Mouse (Mus musculus) kidney, postnatal 36 days (tissue): Measurements from ENCODE around the gene Ttll12.

ENCODE experiments used
- DNase-seq, 2 experiments: peaks; one replicate each; pipeline ENCODE4 v3.0.0; 2021 to 2022; ENCODE audit warnings: mixed read lengths in 2 of 2

The Ttll12 gene

DNA sequence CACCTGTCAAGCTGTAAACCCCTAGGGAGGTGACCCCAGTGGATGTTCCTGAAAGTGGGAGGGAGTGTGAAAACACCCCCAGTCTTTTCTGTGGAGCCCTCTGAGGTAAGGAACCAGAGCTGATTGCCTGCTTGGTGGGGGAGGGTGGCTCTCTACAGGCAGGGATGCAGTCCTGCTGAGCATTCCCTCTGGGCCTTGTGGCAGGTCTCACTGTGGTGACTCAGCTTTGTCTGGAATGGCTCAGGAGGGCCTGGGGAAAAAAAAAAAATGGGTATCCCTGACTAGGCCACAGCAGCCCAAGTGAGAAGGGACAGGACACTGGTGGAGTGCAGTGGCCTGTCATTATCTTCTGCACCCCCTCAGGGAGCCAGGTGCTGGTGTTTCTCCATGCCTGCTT lies 1.8 kb downstream of the Ttll12 start:
- DNase-seq = no peak

DNA sequence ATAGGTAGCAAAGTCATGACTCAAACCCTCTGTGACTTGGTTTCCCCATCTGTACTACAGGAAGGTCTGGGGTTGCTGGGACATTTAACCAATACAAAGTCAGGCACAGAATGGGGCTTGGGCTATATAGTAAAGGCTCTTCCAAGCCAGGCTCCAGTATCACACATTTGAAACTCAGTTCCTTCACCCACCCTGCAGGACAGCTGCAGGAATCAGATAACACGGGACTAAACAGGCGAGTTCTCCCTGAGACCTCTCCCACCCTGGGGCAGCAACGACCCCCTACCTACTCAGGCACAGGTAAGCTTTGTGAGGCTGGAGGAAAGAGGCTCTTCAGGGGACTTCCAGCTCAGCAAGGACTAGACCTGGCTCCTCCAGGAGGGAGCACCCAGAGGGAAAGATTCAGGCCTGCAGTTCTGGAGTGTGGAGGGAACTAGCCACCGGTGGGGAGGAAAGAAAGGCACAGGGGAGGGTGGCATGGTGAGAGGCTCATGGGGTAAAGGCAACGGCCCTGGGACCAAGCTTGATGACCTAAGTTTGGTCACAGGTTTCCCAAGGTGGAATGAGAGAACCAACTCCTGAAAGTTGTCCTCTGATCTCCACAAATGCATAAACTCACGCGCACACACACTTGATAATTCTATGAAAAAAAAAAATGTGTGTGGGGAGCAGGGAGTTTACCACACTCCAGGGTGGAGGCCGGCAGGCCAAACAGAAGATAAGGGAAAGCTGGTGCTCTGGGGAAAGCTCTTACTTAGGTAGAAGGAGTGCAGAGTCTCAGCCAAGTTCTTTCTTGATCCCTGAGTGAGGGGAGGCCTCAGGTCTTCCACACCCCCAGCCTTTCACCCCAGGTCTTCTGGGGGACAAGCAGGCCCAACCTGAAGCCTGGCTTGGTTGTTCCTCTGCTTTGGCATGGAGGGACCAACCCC lies 2.4 kb downstream of the Ttll12 start:
- DNase-seq = no peak

DNA sequence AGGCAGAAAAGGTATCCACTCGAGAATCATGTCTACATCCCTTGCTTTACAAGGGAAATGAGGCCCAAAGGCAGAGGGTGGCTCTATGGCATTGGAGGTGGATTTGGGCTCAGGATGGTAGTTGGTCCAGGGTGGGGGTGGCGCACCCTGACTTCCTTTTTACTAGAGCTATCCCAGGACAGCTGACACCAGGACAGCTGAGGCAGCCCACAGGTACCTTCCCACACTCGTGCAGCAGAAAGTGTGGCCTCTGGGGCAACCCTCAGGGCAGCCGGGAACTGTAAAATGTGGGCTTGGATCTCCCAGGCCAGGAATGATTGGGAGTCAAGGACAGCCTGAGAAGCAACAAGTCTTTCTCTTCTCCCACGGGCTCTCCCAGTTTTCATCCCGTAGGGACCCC lies 3.2 kb downstream of the Ttll12 start:
- no peak for DNase-seq

DNA sequence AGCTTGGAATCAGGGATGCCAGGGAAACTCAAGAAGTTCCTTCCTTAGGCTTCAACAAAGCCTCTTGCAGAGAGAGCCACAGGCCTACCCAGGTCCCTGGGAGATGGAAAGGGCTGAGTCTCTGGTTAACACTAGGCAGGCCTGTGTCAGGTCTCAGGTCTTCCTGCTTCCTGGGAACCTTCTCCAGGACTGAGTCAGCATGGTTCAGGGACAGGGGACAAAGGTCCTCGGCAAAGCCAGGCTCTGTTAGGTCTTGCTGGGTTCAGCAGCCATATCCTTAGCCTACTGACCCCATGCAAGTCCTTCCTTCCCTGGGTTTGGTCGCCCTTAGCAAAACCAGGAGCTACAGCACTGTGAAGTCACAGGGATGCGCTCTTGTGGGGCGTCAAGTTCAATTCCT lies 4.1 kb downstream of the Ttll12 start:
- DNase-seq = peak; percentile 36 to 48

DNA sequence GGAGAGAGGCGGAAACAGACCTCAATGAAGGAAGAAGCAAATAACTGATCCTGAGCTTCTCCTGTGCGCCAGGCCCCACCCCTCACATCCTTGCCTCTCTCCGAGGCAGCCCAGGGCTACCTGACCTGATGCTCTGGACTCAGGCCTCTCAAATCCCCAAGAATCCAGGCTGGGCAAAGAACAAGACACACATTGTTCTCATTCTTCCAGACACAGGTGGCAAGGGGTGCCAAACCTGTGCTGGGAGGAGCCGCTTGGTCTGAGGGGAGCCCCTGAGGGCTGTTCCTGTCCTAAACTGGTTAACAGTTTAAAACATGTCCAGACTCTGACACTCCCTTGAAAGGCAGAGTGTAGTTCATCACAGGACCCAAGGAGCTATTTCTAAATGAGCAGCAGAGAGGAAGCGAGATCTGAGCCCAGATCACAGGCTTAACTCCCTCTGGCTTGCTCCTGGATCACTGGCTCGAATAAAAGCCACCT lies 10.2 kb downstream of the Ttll12 start:
- no peak for DNase-seq

DNA sequence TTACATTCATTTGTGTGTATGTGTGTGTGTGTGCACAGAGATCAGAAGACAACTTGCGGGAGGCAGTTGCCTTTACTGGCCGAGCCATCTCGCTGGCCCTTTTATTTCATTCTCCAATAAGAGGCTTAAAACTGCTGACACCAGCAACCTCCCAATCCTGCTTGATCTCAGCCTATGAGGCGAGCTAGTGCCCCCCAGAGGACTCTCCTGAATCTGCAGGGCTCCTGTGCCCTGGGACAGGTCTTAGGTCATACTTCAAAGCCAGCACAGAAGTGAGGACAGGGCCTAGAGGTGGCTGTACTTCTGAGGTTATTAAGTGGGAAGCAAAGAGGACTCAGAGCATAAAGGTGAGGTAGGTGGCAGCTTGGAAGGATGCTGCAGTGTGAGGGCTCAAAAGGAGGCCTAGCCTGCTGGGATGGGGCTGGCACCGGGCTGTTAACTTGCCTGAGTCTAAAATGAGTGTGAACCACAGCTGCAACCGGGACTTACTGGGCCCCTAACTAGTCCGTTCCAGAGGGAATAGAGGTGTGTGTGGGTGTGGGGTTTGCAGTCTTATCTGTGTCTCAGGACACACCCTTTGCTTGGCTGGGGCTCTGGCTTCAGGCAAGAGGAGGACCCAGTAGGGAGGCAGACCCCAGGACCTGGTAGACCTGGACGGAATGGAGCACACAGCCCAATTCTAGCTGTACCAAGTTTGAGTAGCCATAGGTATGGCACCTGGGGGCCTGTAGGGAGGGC lies 11.4 kb downstream of the Ttll12 start:
- peak; percentile 80 to 85 for DNase-seq

DNA sequence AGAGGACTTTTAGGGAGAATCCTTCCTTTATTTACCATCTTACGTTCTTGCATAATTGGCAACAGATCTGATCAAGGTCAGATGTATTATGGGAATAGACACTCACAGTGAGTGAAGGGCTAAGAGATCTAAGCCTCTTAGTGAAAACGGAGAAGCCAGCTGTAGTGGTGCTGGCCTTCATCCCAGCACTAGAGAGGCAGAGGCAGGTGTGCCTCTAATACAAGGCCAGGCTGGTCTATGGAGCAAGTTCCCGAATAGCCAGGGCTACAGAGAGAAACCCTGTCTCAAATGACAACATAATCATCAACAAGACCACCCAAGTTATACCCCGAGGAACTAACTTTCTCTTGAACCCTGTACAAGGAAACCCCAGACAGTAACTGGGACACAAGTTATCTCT lies 12.0 kb downstream of the Ttll12 start:
- no peak for DNase-seq

DNA sequence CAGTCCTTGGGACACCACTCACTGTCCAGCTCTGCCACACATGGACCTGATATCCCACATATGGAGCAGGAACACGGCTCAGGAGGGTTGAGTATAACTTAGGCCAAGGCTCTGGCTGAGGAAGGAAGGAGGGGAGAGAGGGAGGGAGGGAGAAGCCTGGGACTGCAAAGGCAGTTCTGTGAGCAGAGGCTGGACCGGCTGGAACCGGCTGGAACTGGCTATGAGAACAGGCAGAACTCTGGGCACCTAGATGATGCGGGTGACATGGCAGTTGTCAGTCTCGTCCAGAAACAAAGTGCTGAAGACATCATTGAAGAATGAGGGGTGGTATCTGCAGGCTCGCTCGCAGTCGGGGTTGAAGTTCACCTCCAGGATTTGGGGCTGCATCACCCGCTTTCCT lies 18.3 kb downstream of the Ttll12 start:
- DNase-seq = peak; percentile 31 to 35

DNA sequence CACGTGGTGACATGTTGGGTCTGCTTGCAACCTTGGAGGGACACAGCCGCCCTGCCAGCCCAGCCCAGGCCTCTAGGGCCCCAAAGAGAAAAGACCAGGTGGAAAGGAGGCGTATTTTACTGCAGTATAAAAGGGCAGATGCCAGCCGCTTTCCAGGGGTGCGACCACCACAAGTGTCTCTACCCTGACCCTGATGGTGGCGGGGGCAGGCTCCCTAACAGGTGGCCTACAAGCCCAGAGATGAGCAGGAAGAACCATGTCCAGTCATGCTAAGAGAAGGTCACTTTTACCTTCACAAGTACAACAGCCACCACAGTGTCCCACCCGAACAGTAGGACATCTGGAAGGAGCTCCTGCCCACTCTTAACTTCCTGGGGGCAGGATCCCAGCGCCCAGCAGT lies 19.4 kb downstream of the Ttll12 start:
- DNase-seq = no peak

DNA sequence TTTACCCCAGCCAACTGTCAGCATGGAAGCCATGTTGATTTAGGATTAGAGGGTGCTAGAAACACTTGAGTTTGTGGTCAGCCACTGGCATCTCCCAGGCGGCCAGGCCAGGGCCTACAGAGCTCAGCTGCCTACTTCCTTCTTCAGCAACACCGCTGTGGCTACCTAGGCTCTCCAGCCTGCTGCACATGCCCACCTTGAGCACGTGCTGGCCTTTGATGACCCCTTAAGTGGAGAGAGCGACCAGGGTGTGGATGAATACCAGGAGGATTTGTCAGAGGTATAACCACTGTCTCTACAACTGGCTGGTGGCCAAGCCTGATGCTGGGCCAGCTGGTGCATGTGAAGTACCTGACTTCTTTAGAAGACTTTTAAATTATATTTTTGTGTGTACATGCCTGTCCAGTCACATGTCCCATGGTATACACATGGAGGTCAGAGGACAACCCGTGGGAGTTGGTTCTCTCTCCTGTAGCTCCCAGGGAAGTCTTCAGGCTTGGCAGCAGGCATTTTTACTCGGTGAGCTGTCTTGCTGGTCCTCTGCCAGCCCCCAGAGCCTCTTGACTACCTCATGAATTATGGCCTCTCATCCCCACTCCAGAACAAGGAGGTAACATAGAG lies 20.1 kb downstream of the Ttll12 start:
- DNase-seq = peak in 1 of 2 experiments; percentile 38

DNA sequence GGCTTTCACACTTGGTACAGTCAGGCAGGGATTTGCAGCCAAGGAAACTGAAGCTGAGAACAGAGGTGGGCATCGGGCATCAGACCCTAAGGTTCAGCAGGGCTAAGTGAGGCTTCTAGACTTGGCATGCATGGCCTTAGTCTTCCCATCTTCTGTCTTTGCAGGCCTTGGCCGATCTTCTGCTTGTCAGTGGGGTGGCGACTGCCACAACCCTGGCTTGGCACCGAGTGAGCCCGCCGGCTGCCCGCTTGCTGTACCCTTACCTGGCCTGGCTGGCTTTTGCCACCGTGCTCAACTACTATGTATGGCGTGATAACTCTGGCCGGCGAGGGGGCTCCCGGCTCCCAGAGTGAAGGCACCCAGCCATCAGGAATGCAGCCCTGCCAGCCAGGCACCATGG lies 21.4 kb downstream of the Ttll12 start:
- DNase-seq = no peak

DNA sequence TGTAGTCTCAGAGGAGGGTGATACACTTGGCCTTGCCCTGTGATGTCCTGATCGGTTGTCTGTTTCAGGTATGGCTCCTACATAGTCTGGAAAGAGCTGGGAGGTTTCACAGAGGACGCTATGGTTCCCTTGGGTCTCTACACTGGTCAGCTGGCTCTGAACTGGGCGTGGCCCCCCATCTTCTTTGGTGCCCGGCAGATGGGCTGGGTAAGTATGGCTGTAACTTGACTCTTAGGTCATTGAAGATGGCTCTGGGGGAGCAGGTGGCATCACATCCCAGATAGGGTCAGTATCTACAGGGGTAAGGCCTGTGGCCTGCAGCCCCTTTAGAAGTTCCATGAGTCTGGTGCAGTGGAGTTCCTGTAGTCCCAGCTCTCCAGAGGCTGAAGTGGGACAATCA lies 22.8 kb downstream of the Ttll12 start:
- no peak for DNase-seq

DNA sequence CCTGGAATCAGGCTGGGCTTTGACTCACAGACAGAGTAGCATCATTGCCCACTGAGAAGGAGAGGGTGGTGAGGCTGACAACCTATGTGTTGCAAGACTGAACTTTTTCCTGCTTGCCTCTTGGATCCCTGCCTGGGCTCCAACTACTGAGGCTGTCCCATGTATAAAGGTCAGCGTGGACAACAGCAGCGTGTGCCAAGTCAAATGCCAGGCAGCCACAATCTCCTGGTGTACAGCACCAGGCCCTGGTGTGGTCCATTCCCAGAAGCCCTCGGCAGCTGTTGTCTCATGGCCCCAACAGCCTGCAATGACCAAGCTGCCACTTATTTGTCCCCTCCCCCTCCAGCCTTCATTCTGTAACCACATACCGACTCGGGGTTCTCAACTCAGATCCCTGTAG lies 23.3 kb downstream of the Ttll12 start:
- peak; percentile 83 to 84 for DNase-seq

DNA sequence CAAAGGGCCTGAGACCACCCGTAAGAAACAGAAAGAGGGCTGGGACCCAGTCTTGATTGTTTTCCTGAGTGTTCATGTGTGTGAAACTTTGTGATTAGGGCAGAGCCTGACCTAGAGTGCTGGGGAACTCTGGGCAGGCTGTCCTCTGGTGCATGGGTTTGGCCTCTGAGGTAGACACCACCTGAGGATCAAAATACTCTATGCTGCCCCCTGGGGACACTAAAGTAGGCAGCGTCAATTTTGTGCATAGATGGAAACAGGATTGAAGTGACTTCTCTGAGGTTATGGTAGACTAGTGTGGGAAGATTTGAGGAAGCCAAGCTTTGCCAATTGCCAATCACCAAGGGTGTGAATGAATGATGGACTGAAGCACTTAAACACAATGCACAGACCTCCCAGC lies 24.3 kb downstream of the Ttll12 start:
- peak in 1 of 2 experiments; percentile 42 for DNase-seq

DNA sequence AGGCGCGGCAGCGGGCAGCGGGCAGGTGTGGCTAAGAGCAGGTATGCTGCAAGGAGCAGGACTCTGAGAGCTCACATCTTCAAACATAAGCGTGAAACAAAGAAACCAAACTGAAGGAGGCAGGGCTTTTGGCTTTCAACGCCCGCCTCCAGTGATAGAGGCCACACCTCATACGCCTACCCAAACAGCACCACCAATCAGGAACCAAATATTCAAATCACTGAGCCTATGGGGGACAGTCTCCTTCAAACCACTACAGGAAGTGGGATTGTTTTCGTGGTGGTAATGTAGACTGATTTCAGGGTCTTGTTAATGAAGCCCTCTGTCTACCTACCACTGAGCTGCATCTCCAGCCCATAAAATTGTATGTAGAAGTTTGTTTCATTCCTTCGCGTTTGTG lies 25.3 kb downstream of the Ttll12 start:
- no peak for DNase-seq

DNA sequence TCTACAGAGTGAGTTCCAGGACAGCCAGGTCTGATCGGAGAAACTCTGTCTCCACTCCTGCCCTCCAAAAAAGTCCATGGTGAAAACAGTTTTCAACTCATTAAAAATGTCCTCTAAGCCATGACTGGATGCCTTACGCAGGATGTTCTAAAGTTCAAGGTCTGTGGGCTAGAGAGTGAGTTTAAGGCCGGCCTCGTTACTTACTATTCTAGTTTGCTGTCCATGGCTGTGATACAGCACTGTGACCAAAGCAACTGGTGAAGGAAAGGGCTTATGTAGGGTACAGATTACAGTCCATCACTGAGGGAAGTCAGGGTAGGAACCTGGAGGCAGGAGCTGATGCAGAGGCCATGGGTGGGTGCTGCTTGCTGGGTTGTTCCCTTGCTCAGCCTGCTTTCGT lies 26.4 kb downstream of the Ttll12 start:
- no peak for DNase-seq

DNA sequence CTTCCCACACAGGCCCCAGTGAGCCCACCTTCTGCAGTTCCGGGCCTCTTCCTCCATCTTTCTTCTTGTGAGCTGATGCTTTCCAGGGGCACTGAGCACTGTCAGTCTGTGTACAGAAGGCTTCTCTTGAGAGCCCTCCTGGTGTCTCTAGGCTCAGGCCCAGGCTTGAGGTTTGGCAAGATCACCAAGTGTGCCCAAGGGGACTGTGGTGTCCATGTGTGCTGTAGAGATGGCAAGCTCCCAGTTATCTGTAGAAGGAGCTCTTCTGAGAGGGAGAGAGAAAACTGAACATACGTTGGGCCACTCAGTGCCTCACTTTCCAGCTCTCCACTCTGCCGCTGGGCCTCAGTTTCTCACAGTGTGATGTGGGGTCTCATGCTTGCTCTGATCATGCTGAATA lies 27.2 kb downstream of the Ttll12 start:
- no peak for DNase-seq

DNA sequence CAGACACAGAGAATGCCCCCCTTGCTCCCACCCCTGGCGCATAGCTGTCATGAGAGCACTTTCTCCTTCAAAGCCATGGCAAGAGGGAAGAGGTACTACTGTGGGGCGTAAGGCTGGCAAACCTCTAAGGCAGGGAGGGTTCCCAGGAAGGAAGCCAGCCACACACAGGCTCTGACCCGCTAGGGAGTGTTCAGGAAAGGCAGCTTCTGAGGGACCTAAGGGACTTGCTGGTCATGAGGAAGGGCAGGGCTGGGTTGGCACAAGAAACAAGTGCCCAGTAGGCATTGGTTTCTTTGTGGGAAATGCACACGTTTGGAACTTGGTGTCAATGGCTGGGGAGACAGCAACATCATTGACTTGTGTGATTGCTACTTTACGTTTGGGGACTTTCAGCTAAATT lies 29.0 kb downstream of the Ttll12 start:
- no peak for DNase-seq

DNA sequence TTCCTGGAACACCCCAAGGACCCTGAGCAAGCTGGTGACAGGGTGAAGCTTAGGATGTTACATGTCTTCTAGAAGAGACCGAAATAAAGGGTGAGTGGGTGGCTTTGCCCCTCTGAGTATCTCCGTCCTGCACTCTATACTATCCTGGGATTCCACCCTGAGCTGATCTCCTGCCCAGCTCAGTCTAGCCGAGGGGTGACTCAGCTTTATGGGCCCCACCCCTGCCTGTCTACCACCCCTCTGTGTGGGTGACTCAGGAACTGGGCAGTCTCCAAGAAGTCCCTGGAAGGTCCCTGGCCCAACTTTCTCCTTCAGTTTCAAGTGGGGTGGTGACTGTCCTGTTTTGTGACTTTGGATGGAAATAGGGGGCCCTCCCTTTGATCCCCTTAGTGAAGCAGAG lies 29.5 kb downstream of the Ttll12 start:
- no peak for DNase-seq

DNA sequence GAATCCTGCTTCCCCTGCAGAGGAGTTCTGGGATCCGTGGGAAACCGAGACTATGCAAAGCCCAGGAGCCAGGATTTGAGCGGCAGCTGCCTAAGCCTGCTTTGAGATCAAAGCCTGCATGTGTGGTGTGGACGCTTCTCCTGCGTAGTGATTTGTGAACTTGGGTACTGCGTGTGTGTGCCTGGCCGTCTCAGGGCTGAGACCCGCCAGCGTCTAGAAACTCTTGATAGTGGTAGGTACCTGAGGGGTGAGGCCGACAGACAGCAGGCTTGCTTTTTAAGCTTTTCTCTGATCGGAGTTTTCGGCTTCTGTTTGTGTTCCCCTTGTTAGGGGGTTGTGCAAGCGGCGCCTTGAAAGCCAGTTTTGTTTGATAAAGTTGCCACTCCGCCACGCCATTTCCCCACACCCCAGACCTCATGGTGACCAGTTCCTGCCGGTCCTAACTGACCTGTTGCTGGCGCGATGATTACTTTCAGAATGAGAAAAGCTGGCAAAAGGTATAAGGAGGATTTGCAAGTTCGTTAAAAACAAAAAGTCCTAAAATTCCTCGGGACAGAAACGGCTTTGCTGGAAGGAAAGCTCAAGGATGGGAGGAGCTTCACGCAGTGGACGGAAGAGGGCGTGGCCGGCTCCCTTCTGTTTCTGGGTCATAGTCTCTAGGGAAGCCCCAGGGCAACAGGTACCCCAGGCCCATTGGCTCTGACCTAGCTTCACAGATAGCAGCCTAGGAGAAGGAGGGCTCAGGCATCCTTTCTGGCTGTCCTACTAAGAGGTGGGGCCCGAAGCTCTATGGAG lies 30.9 kb downstream of the Ttll12 start:
- peak; percentile 67 to 82 for DNase-seq

DNA sequence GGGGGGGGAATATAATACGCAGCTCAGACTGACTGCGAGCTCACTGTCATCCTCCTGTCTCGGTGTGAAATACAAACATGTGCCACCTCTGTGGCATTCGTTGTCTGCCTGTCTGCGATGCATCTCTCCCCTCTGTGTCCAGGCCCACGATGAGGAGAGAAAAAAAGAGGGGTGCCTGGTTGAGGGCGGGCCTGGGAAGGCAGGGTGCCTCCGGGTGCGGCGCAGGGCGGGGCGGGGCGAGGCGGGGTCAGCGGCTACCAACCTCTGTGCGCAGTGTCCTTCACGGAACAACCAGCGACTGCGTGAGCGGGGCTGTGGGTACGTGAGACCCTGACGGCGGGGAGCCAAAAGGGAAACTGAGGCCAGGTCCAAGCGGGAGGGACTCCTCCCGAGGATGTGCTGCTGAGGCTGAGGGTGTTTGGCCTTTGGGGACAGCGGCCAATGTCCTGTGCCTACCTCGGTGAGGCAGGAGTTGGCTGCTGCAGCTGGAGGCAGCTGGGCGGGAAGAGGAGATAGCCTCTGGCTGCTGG lies 31.6 kb downstream of the Ttll12 start, which contains the start of the genes Tspo and Mcat:
Gene Tspo (plus strand): TSS at position 266 of the 530 bp plus-strand sequence.
Gene Mcat (minus strand): TSS at position 461 of the 530 bp plus-strand sequence.
- peak; percentile 75 to 87 for DNase-seq

DNA sequence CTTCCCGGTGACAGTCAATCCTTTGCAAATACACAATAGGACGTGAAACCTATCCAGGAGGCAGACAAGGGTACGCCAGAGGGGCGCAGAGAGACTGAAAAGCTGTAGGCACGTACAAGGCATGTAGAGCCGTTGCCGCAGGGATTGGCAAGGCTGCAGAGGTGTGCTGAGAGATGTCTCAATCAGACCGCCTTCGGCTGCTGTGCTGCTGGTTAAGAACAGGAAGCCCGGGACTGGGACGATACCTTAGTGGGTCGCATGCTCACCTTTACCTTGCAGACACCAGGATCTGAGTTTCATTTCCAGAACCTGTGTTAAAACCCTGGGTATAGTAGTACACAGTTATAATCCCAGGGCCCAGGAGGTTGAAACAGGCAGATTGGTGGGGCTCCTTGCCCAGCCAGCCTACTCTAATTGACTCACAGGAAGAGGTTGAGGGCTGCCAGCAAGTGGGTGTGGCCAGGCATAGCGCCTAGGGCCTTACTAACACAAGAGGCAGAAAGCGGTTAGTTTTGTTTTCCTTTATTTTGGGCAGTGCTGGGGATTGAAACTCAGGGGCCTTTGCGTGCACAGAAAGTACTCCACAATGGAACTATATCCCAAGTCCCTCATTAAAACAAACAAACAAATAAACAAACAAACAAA lies 32.2 kb downstream of the Ttll12 start:
- peak; percentile 92 for DNase-seq
